Mouse (Mus musculus): ENCODE data around the gene Prc1. TPM values are rescaled to one million over a fixed set of nuclear protein-coding genes. Genes with fewer than 3 reads are reported as not detected.

The Prc1 gene
- 91.0 and 103 TPM in 2 replicates for total RNA-seq (2012; rRNA removed)

- peak within 1 kb of the TSS; percentile 79 for H3K27ac ChIP-seq (ENCODE audit: insufficient read depth, low read depth, low read length, poor library complexity, severe bottlenecking)
- H3K9ac ChIP-seq (ENCODE audit: insufficient read depth, low read depth, low read length, poor library complexity, severe bottlenecking): peak within 1 kb of the TSS; percentile 96
- peak within 1 kb of the TSS; percentile 91 to 99 for H3K4me3 ChIP-seq (ENCODE audit: insufficient read depth in 1 of 2, low read depth in 1 of 2, low read length in 2 of 2, poor library complexity in 1 of 2, severe bottlenecking in 1 of 2)
- DNase-seq (ENCODE audit: low read depth, low spot score): peak; percentile 92
- TF ChIP-seq CHD2 (IDR thresholded peaks at IDR 0.05; ENCODE audit: low read depth, low read length) (peak; percentile 75), MAFK (IDR thresholded peaks at IDR 0.05; ENCODE audit: insufficient read depth, low read depth, low read length) (0 out of 2 replicates have a peak, but pooled peaks have one; percentile 16), HCFC1 (IDR thresholded peaks at IDR 0.05; ENCODE audit: borderline replicate concordance, insufficient read depth, low read length) (no peak), ZNF384 (IDR thresholded peaks at IDR 0.05; ENCODE audit: low read depth, low read length) (no peak)
- peaks cover 3 to 4% of the 10 kb centered on the region in 2 experiments; a peak in 2 of 4 replicates for H3K4me1 ChIP-seq (ENCODE audit: control insufficient read depth in 2 of 2, insufficient read depth in 2 of 2, low read length in 2 of 2, poor library complexity in 1 of 2)
- in situ Hi-C loops (cut with MboI; ENCODE audit: low sequenced_read_pairs in 2 of 2, unreplicated experiment in 2 of 2): no loop called here
- H3K36me3 ChIP-seq (ENCODE audit: control insufficient read depth, insufficient read depth, low read length, poor library complexity, severe bottlenecking): peaks cover 14% of the 10 kb centered on the region; the same call in 1 of the 2 replicates
- no peaks in the 10 kb centered on the region for H3K9me3 ChIP-seq (ENCODE audit: control insufficient read depth, insufficient read depth, low read depth, low read length)
Observed at GRCm38 (mm10) chr7:80294062-80294763, at the start of gene Prc1. Prc1 (plus strand) TSS chr7:80294450.

- DNase-seq (ENCODE audit: low read depth, low spot score): no peak
- Histone ChIP-seq H3K27ac (ENCODE audit: insufficient read depth, low read depth, low read length, poor library complexity, severe bottlenecking) (no peak overlapping the region), H3K4me1 (ENCODE audit: control insufficient read depth in 2 of 2, insufficient read depth in 2 of 2, low read length in 2 of 2, poor library complexity in 1 of 2) (peaks cover 3 to 4% of the 10 kb centered on the region in 2 experiments; a peak in 3 of 4 replicates), H3K4me3 (ENCODE audit: insufficient read depth in 1 of 2, low read depth in 1 of 2, low read length in 2 of 2, poor library complexity in 1 of 2, severe bottlenecking in 1 of 2) (no peak overlapping the region), H3K9ac (ENCODE audit: insufficient read depth, low read depth, low read length, poor library complexity, severe bottlenecking) (no peak overlapping the region), H3K36me3 (ENCODE audit: control insufficient read depth, insufficient read depth, low read length, poor library complexity, severe bottlenecking) (0 out of 2 replicates have a peak, but pooled peaks cover 5% of the 10 kb centered on the region), H3K9me3 (ENCODE audit: control insufficient read depth, insufficient read depth, low read depth, low read length) (no peaks in the 10 kb centered on the region)
- in situ Hi-C loops (cut with MboI; ENCODE audit: low sequenced_read_pairs in 2 of 2, unreplicated experiment in 2 of 2): no loop called here
- no peak for TF ChIP-seq ZNF384 (IDR thresholded peaks at IDR 0.05; ENCODE audit: low read depth, low read length)
- no peak for TF ChIP-seq ZC3H11A (IDR thresholded peaks at IDR 0.05; ENCODE audit: borderline replicate concordance, low read depth, low read length)
- no peak for TF ChIP-seq CHD2 (IDR thresholded peaks at IDR 0.05; ENCODE audit: low read depth, low read length)
- TF ChIP-seq MAFK (IDR thresholded peaks at IDR 0.05; ENCODE audit: insufficient read depth, low read depth, low read length): no peak
- no peak for TF ChIP-seq HCFC1 (IDR thresholded peaks at IDR 0.05; ENCODE audit: borderline replicate concordance, insufficient read depth, low read length)
Observed at GRCm38 (mm10) chr7:80244851-80245250, 49.4 kb upstream of the Prc1 start.

GRCm38 (mm10) chr7:80246148-80246721 lies 48.0 kb upstream of the Prc1 start, which contains the start of gene Ttll13:
Ttll13 (plus strand) TSS chr7:80246376.
- no peak within 1 kb of the TSS for H3K27ac ChIP-seq (ENCODE audit: insufficient read depth, low read depth, low read length, poor library complexity, severe bottlenecking)
- peak; percentile 96 for DNase-seq (ENCODE audit: low read depth, low spot score)

GRCm38 (mm10) chr7:80246859-80247258 lies 47.4 kb upstream of the Prc1 start:
- H3K9ac ChIP-seq (ENCODE audit: insufficient read depth, low read depth, low read length, poor library complexity, severe bottlenecking): no peak overlapping the region
- H3K4me3 ChIP-seq (ENCODE audit: insufficient read depth in 1 of 2, low read depth in 1 of 2, low read length in 2 of 2, poor library complexity in 1 of 2, severe bottlenecking in 1 of 2): peak overlapping the region in 1 of 2 experiments; percentile 91; a peak in 2 of 4 replicates
- H3K27ac ChIP-seq (ENCODE audit: insufficient read depth, low read depth, low read length, poor library complexity, severe bottlenecking): no peak overlapping the region
- H3K9me3 ChIP-seq (ENCODE audit: control insufficient read depth, insufficient read depth, low read depth, low read length): no peaks in the 10 kb centered on the region
- no peak for TF ChIP-seq HCFC1 (IDR thresholded peaks at IDR 0.05; ENCODE audit: borderline replicate concordance, insufficient read depth, low read length)
- no peak for TF ChIP-seq MAFK (IDR thresholded peaks at IDR 0.05; ENCODE audit: insufficient read depth, low read depth, low read length)
- no peak for TF ChIP-seq ZNF384 (IDR thresholded peaks at IDR 0.05; ENCODE audit: low read depth, low read length)
- no peak for TF ChIP-seq ZC3H11A (IDR thresholded peaks at IDR 0.05; ENCODE audit: borderline replicate concordance, low read depth, low read length)
- no peak for TF ChIP-seq CHD2 (IDR thresholded peaks at IDR 0.05; ENCODE audit: low read depth, low read length)
- peaks cover 4 to 12% of the 10 kb centered on the region in 2 experiments; a peak in 3 of 4 replicates for H3K4me1 ChIP-seq (ENCODE audit: control insufficient read depth in 2 of 2, insufficient read depth in 2 of 2, low read length in 2 of 2, poor library complexity in 1 of 2)
- no peaks in the 10 kb centered on the region for H3K36me3 ChIP-seq (ENCODE audit: control insufficient read depth, insufficient read depth, low read length, poor library complexity, severe bottlenecking)
- in situ Hi-C loops (cut with MboI; ENCODE audit: low sequenced_read_pairs in 2 of 2, unreplicated experiment in 2 of 2): no loop called here
- DNase-seq (ENCODE audit: low read depth, low spot score): no peak

More at GRCm38 (mm10) chr7:80246148-80246721, 48.0 kb upstream of the Prc1 start, which contains the start of gene Ttll13:
- Histone ChIP-seq H3K4me1 (ENCODE audit: control insufficient read depth in 2 of 2, insufficient read depth in 2 of 2, low read length in 2 of 2, poor library complexity in 1 of 2) (peaks cover 4 to 12% of the 10 kb centered on the region in 2 experiments; a peak in 3 of 4 replicates), H3K9me3 (ENCODE audit: control insufficient read depth, insufficient read depth, low read depth, low read length) (no peaks in the 10 kb centered on the region), H3K4me3 (ENCODE audit: insufficient read depth in 1 of 2, low read depth in 1 of 2, low read length in 2 of 2, poor library complexity in 1 of 2, severe bottlenecking in 1 of 2) (peak within 1 kb of the TSS; percentile 69 to 91), H3K36me3 (ENCODE audit: control insufficient read depth, insufficient read depth, low read length, poor library complexity, severe bottlenecking) (0 out of 2 replicates have a peak, but pooled peaks cover under 1% of the 10 kb centered on the region), H3K9ac (ENCODE audit: insufficient read depth, low read depth, low read length, poor library complexity, severe bottlenecking) (peak within 1 kb of the TSS; percentile 71)
- in situ Hi-C loops (cut with MboI; ENCODE audit: low sequenced_read_pairs in 2 of 2, unreplicated experiment in 2 of 2): no loop called here
- TF ChIP-seq CHD2 (IDR thresholded peaks at IDR 0.05; ENCODE audit: low read depth, low read length) (peak; percentile 35; the same call in 1 of the 2 replicates), ZNF384 (IDR thresholded peaks at IDR 0.05; ENCODE audit: low read depth, low read length) (no peak), HCFC1 (IDR thresholded peaks at IDR 0.05; ENCODE audit: borderline replicate concordance, insufficient read depth, low read length) (peak; percentile 91), ZC3H11A (IDR thresholded peaks at IDR 0.05; ENCODE audit: borderline replicate concordance, low read depth, low read length) (no peak)
